Mouse (Mus musculus) frontal cortex, postnatal 14 days (tissue): ENCODE measurements around the gene Clec4e.
"Not testable (repeated sequence)": the region's sequence is repeated elsewhere in the genome, so short reads cannot be mapped to it uniquely, and the experiment has no call there.

ENCODE experiments used
- DNase-seq, 2 experiments: peaks; one replicate each; pipeline ENCODE4 v3.0.0; 2022; ENCODE audit warnings: low spot score in 2 of 2

Clec4e gene

DNA sequence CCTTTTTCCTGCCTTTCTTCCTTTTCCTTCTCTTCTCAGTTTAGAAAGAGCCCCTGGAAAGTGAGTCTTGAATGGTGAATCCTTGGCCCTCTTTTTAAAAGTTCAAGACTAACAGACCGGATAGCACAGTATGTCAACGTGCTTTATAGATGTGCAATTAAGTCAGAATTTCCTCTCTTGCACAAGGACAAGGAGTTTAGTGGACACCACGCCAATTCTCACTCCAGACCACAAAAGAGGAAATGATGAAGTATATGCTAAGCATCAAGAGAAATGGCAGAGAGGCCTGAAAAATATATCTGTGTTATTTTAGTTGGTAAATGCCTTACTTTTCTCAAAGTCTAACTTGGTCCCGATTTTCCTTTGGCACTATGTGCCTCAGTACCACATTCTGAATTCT is at the start of gene Clec4e:
Clec4e (minus strand) TSS at position 118 of the 400 bp plus-strand sequence.
- no peak for DNase-seq

DNA sequence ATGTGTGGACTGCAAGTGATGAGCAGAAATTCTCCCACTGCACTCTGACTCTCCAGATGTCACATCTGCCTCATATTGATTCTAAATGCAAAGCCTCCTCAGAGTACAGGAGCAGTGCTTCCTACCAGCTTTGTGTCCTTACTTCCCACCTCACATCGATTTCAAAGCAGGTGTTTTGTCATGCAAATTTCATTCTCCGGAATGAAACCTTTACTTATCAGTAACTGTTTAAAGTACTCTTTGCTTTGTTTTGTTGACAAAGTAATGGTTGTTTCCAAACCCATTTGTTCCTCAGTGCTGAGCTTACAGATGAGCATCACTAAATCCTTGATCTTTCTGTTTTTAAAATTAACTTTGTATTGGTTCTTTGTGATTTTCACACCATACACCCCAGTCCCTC is 42.8 kb upstream of the Clec4e start:
- DNase-seq = no peak

DNA sequence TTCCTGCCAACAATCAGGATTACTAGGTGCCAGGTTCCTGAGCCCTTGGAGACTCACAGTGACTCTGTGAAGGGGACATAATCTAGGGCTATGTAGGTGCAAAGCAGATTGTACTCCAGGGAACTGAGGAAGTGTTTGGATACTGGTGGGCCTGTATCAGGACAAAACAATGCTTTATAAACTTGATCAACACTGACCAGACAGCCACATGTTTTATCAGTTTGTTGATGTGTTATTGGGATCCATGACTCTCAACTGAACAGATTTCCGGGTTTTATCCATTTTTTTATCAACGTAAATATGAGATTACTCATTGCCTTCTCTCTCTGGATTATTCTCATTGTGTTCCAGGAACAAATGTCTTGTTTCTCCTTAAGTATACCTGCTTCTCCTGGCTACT is 18.4 kb upstream of the Clec4e start, which contains the start of gene Vmn2r19:
Vmn2r19 (plus strand) TSS at position 301 of the 400 bp plus-strand sequence.
- DNase-seq = no peak

DNA sequence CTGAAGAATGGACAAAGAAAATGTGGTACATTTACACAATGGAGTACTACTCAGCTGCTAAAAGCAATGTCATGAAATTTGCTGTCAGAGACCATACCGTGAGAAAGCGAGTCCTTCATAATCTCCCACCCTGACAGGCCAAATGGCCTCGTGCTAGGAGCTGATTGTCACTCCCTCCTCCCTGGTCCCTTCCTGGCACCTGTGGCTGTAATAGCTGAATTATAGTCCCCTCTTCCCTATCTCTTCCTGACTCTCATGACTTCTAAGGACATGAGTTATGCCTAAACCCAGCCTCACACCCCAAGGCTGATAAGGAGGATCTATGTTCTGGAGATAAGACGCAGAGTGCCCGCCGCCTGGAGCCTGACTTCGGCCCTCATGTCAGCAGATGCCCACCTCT is 16.6 kb upstream of the Clec4e start:
- not testable (repeated sequence) for DNase-seq

- DNase-seq = no peak
These were observed 7.0 kb upstream of the Clec4e start for GRCm38 (mm10) chr6:123296687-123297086.

DNA sequence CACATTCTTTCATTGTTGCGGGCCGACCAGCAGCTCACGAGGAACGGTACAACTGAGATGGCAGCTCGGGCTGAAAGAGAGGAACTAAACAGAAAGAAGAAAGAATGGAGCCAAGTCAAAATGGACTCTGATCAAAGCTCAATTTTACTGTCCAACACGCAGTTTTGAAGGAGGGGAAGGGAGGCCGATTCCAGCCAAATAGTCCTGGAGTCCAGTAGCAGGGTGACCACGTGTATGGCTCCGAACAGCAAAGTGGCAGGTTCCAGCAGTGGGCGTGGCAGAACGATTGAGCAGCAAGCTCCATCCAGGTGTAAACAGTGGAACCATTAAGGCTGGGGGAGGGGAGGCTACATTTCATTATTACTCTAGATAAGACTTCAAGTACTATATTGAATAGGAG is 3.8 kb upstream of the Clec4e start:
- DNase-seq = not testable (repeated sequence)

GRCm38 (mm10) chr6:123292751-123293400 is 3.2 kb upstream of the Clec4e start:
- no peak for DNase-seq

DNA sequence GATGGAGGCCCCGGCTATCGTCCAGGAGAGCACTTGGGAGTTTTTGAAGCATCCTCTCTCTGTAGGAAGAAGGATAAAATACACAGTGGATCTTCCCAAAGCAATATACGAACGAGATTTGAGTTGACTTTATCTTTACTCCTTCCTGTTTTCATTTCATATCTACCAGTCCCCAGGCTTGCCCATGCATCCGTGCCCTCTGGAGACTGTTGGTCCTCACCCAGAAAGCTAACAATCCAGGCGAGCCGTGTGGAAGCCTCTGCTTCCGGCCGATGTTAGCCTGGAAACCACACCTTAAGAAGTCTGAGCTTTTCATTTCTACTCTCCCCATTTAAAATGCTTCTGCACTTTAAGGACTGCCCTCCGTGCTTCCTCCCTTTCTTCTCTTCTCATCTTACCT is 739 bp downstream of the Clec4e start:
- no peak for DNase-seq

GRCm38 (mm10) chr6:123286311-123286710 is 3.4 kb downstream of the Clec4e start:
- DNase-seq = no peak

GRCm38 (mm10) chr6:123279443-123279842 is 10.2 kb downstream of the Clec4e start:
- no peak for DNase-seq

- no peak for DNase-seq
These were observed 22.7 kb downstream of the Clec4e start for GRCm38 (mm10) chr6:123266945-123267344.

DNA sequence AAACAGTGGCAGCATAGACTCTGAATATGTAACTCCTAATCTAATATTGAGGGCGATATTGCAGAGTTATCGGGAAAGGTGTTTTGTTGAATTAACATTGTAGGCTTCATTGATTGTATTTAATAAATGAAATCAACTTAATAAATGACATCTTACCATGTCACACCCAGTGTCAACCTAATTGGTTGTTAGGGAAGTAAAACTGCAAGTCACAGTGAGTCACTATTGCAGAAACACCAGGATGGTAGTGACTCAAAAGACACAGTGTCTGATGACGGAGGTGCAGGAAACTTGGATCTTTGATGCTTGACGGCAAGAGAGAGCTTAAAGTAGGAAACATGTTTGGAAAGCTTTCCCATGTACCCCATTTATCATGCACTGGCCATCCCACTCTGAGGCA is 23.9 kb downstream of the Clec4e start:
- DNase-seq = no peak

GRCm38 (mm10) chr6:123264194-123264593 is 25.5 kb downstream of the Clec4e start:
- DNase-seq = no peak

GRCm38 (mm10) chr6:123261555-123262161 is 28.0 kb downstream of the Clec4e start, which contains the start of gene Clec4d:
Clec4d (plus strand) TSS chr6:123262111.
- DNase-seq = no peak

- DNase-seq = no peak
These were observed 28.8 kb downstream of the Clec4e start for GRCm38 (mm10) chr6:123260868-123261267.

- no peak for DNase-seq
These were observed 29.6 kb downstream of the Clec4e start for GRCm38 (mm10) chr6:123259889-123260603.

GRCm38 (mm10) chr6:123258946-123259345 is 30.7 kb downstream of the Clec4e start:
- no peak for DNase-seq

DNA sequence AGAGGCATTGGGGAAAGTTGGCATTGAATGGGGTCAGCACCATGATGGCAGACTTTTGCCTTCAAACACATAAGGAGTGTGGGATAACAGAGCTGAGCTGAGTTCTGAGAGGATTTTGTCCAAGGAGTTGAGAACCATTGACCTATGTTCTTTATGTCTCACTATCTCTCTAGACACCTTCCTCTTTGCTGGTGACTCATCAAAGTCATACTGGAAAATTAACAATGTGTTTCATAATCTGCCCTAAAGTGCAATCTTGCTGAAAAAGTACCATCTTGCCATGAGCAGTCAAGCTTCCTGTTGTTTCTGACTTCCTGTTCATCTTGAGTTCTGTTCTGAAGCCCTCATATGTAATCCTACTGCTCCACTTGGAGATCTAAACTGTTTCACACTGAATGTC is 36.9 kb downstream of the Clec4e start:
- DNase-seq = no peak

- not testable (repeated sequence) for DNase-seq
These were observed 40.8 kb downstream of the Clec4e start for GRCm38 (mm10) chr6:123248862-123249261.

DNA sequence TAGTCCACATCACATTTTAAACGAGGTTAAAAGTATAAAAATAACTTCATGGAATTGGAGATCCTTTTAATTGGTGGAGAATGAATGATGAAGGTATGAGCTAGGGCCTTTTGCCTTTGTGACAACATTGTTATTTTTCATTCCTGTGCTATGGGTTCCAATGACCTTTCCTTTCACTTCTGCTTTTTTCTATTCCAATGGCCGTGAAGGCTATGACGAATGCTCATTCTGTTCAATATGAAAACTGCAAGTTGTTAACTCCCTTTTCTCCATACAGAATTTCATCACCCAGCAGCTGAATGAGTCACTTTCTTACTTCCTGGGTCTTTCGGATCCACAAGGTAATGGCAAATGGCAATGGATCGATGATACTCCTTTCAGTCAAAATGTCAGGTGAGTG is 45.5 kb downstream of the Clec4e start:
- no peak for DNase-seq

- no peak for DNase-seq
These were observed 52.1 kb downstream of the Clec4e start for GRCm38 (mm10) chr6:123237582-123237981.
